Mouse (Mus musculus) hindbrain, embryonic 11.5 days (tissue): ENCODE data around the gene Abca15. TPM values are rescaled to one million over a fixed set of nuclear protein-coding genes. Genes with fewer than 3 reads are reported as not detected.

Experiments
- ATAC-seq: fragments of 200-750 bp; cut with Nextera tagmentation; 2 replicates; pipeline ENCODE4 v1.8.0; 2017; ENCODE audit warnings: mild to moderate bottlenecking, moderate TSS enrichment, moderate library complexity; ENCODE audit not compliant: low FRiP score
- DNase-seq: peaks from one replicate; pipeline ENCODE4 v3.0.0-alpha.2; 2015; ENCODE audit warnings: low spot score
- H3K27ac ChIP-seq: fragments of 300-500 bp; sonication (generic); 2 replicates; pipeline ENCODE4 v1.5.1; 2014; ENCODE audit warnings: mild to moderate bottlenecking, low read depth, low read length
- H3K27me3 ChIP-seq: fragments of 300-500 bp; sonication (generic); 2 replicates; pipeline ENCODE4 v1.6.1; 2014; ENCODE audit warnings: mild to moderate bottlenecking, low read length, moderate library complexity, mixed read lengths; ENCODE audit not compliant: control insufficient read depth, insufficient read depth
- H3K36me3 ChIP-seq: fragments of 300-500 bp; sonication (generic); 2 replicates; pipeline ENCODE4 v1.6.1; 2014; ENCODE audit warnings: mild to moderate bottlenecking, low read length, moderate library complexity, mixed read lengths; ENCODE audit not compliant: control insufficient read depth, insufficient read depth
- H3K4me1 ChIP-seq: fragments of 300-500 bp; sonication (generic); replicated peaks from 2 replicates; pipeline ENCODE4 v1.6.1; 2014; ENCODE audit warnings: low read length, mixed read lengths; ENCODE audit not compliant: control insufficient read depth, insufficient read depth
- H3K4me2 ChIP-seq: fragments of 300-500 bp; sonication (generic); replicated peaks from 2 replicates; pipeline ENCODE4 v1.6.1; 2014; ENCODE audit warnings: mild to moderate bottlenecking, low read depth, low read length
- H3K4me3 ChIP-seq: fragments of 300-500 bp; sonication (generic); 2 replicates; pipeline ENCODE4 v1.5.1; 2014; ENCODE audit warnings: low read depth, low read length
- H3K9ac ChIP-seq: fragments of 300-500 bp; sonication (generic); 2 replicates; pipeline ENCODE4 v1.6.1; 2014; ENCODE audit warnings: low read depth, low read length
- H3K9me3 ChIP-seq: fragments of 300-500 bp; sonication (generic); 2 replicates; pipeline ENCODE4 v1.6.1; 2016; ENCODE audit warnings: low read length; ENCODE audit not compliant: control insufficient read depth
- WGBS: fragments of 180-500 bp; shearing (Covaris S2); extraction: QIAGEN DNeasy Blood & Tissue Kit; methylation state at CpG from one replicate; pipeline ENCODE4 v1.1.7; 2014; 5-methylcytosine and 5-hydroxymethylcytosine counted together
- polyA plus RNA-seq: library from polyadenylated mRNA; unstranded; fragments of >200 nt; fragmentation: Nextera tagmentation; extraction: Ambion mirVana; gene quantifications from 2 replicates; pipeline ENCODE4 v1.2.1, GENCODE M21; 2014

The Abca15 gene
- polyA plus RNA-seq, 1 experiment from 2014 or later = not detected

DNA sequence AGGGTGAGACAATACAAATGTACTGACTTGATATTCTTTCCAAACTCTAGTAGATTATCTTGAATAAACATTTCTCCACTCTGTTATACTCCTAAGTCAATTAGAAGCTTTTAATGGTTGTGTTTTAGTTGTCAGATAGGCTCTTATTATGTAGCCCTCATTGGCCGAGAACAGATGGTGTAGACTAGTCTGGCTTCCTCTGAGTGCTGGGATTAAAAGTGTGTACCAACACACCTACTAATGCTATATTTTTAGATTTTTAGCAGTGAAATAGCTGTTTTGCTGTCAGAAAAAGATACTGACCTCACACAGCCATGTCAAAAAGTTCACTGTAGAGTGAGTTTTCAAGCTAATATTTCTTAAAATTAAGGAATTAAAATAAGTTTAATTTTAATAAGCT, 83.9 kb downstream of the Abca15 start:
- Histone ChIP-seq H3K4me3 (no peak overlapping the region), H3K9me3 (no peaks in the 10 kb centered on the region), H3K36me3 (no peaks in the 10 kb centered on the region), H3K9ac (no peak overlapping the region), H3K4me2 (no peak overlapping the region), H3K27ac (no peak overlapping the region), H3K4me1 (no peaks in the 10 kb centered on the region), H3K27me3 (no peaks in the 10 kb centered on the region)
- 83% methylated on average over 1 of the region's 1 CpGs for WGBS
- ATAC-seq (no peak), DNase-seq (no peak)

DNA sequence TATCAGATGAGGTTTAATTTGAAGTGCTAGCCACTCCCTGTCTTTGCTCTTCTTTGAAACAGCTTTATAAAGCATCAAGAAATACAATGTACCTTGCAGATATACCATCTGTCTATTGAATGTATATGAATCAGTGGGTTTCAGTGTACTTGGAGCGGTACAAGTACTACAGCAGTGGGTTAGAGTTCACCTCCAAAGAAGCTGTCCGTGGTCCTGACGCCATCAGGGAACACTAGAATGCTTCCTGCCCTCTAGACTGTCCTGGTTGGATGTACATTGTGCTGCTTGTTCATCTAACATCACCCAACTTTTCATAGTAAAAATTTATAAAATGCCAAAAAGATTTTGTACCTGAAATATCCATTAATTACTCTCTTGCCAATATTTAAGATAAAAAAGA, 98.2 kb downstream of the Abca15 start:
- 28% methylated on average over 3 of the region's 3 CpGs for WGBS
- no peaks in the 10 kb centered on the region for H3K36me3 ChIP-seq
- H3K4me3 ChIP-seq = no peak overlapping the region
- H3K9me3 ChIP-seq = no peaks in the 10 kb centered on the region
- no peak overlapping the region for H3K9ac ChIP-seq
- H3K27ac ChIP-seq = no peak overlapping the region
- ATAC-seq (no peak), DNase-seq (peak; percentile 46)
- no peaks in the 10 kb centered on the region for H3K27me3 ChIP-seq
- no peaks in the 10 kb centered on the region for H3K4me1 ChIP-seq
- no peak overlapping the region for H3K4me2 ChIP-seq

DNA sequence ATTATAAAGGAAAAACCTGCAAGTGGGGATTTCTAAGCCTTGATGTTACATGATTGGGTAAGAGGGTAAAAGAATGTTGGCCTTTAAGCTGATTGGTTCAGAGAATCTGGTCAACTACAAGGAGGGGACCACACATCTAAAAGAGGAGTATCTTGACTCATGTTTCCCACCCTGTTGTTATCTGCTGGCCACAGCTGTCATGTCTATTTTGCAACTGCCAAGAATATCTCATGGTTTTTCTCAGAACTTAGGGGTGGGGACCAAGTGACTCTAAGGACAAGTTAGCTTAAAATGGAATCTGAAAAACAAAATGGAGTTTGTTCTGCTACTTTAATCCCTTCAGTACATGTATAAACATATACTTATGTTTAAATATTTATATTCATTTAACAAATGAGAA, 103.0 kb downstream of the Abca15 start:
- DNase-seq (no peak), ATAC-seq (no peak)
- no peak overlapping the region for H3K4me2 ChIP-seq
- H3K27me3 ChIP-seq = no peaks in the 10 kb centered on the region
- H3K27ac ChIP-seq = no peak overlapping the region
- H3K9ac ChIP-seq = no peak overlapping the region
- no peak overlapping the region for H3K4me3 ChIP-seq
- H3K4me1 ChIP-seq = no peaks in the 10 kb centered on the region
- no peaks in the 10 kb centered on the region for H3K9me3 ChIP-seq
- H3K36me3 ChIP-seq = no peaks in the 10 kb centered on the region

Other genes starting within 250 kb of the Abca15 start
- gene Dnah3, start 233.4 kb upstream of the Abca15 start, polyA plus RNA-seq = 0.34 TPM in 1 of 2 replicates, not detected in the other
- 19.1 and 22.2 TPM in 2 replicates for gene Tmem159, start 226.3 kb upstream of the Abca15 start, polyA plus RNA-seq
- not detected in 2 replicates for gene Zp2, start 183.4 kb upstream of the Abca15 start, polyA plus RNA-seq
- 0.08 TPM in 1 of 2 replicates, not detected in the other for gene Anks4b, start 154.8 kb upstream of the Abca15 start, polyA plus RNA-seq
- gene Crym, start 126.6 kb upstream of the Abca15 start, polyA plus RNA-seq = 28.4 and 32.0 TPM in 2 replicates
- gene Abca14, start 124.7 kb upstream of the Abca15 start, polyA plus RNA-seq = not detected in 2 replicates
- not detected in 2 replicates for gene Abca16, start 81.0 kb downstream of the Abca15 start, polyA plus RNA-seq